Mouse (Mus musculus): ENCODE measurements around the gene Mbd3.

Gene Mbd3

DNA sequence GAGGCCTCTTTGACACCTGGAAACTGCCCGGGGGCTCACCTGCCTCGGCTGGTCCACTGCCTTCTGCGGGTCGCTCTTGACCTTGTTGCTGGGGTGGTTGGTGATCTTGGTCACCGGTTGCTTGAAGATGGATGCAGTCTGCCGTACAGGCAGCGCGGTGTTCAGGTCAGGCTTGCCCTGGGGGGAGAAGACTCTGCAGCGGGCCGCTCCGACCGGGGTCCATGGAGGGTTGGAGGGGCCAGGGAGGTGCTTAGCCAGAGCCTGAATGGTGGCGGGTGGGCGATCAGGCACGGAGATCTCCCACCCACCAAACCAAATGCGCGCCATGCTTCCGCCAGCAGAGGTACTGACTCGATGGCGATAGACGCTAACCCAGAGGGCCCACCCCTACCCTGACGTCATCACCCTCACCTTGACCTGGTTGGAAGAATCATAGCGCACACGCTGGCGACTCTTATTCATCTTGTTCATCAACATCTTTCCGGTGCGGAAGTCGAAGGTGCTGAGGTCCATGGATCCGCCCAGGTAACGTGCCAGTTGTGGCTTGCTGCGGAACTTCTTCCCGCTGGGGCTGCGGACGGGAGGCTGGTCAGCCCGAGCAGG, 4.2 kb downstream of the Mbd3 start:
- no peak for DNase-seq

DNA sequence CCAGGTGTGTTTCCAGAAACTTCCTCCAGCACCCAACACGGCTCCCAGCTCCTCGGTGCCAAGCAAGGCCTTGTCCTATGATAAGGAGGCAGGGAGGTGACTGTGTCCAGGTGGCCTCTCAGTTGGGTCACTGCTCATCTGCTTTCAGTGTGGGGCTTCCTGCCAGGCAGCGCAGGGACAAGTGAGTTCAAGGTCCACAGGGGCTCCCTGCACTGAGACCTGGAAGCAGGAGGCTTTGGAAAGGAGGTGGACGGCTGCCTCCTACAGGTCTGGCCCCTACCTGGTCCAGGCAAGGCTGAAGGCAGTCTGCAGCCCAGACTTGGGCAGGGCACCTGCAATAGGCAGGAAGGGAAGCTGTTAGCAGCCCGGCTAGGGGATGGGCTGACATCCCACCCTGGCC, 6.7 kb downstream of the Mbd3 start:
- DNase-seq = no peak

DNA sequence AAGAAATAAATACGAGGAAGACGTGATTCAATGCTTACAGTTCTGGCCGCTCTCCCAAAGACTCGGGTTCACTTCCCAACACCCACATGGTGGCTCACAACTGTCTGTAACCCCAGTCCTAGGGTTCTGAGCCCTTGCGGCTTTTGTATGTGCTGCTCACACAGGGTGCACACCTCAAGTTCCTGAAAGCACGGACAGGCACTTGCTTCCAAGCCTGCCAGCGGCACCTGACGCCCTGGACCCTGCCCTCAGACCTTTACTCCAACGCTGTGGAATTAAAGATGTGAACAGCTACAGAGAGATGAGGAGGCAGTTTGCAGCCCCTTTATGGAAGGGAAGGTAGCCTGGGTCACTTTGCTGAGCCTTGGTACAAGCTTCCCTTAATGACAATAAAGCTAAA, 8.7 kb downstream of the Mbd3 start:
- no peak for DNase-seq

DNA sequence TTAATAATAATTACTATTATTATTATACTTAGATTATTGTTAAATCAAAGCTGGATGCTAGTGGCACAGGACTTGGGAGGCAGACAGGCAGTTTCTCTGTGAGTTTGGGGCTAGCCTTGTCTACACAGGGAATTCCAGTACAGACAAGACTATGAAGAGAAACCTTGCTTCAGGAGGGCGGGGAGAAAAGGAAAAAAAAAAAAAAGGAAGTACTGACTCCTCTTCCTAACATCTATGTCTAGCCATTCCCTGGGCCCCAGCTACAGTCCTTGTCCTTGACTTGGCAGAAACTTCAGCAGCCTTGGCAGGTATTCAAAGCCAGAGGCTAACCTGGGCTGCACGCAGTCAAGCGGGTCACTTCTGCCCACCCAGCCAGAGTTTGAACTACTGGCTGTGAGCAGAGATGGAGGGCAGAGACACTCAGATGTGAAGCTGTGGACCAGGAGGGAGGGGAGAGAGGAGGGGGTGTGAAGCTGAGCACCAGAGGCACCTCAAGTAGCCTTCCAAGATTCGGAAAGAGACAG, 10.1 kb downstream of the Mbd3 start:
- DNase-seq = no peak

DNA sequence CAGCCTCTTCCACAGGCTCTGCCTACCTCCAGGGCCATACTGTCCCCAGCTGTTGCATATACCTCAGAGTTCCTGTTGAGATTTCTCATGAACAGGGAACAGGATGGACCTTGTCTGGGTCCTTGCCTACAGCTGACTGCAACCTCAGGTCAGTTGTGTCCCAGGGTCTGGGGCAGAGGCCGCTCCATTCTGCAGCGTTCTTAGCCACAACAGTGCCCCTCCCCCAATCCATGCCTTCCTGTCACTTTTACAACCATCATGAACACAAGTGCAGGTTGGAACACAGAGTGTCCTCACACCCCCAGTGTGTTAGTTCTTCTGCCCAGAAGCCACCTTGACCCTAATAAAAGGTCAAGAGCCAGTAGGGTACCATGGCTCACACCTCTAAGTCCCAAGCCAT, 10.6 kb downstream of the Mbd3 start:
- no peak for DNase-seq

DNA sequence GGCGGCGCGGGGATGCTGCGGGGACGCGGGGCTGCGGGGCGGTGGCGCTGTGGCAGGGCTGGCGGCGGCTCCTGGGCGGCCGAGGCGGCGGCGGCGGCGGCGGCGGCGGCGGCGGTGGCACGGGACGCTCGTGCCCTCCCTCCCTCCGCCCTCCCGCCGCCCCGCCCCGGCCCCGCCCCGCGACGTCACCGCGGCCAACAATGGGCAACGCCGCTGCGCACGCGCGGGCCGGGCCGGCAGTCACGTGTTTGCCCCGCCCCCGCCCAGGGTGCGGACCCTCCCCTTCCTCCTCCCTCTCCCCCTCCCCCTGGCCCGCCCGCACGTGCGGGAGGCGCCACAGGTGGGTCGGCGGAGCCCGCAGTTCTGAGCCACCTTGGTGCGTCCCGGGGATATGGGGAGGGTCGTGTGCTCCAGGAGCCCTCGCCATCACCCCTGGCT, 11.8 kb downstream of the Mbd3 start, which contains the start of gene Mex3d:
Gene Mex3d (minus strand): TSS at position 138 of the 438 bp plus-strand sequence.
- peak; percentile 92 for DNase-seq

DNA sequence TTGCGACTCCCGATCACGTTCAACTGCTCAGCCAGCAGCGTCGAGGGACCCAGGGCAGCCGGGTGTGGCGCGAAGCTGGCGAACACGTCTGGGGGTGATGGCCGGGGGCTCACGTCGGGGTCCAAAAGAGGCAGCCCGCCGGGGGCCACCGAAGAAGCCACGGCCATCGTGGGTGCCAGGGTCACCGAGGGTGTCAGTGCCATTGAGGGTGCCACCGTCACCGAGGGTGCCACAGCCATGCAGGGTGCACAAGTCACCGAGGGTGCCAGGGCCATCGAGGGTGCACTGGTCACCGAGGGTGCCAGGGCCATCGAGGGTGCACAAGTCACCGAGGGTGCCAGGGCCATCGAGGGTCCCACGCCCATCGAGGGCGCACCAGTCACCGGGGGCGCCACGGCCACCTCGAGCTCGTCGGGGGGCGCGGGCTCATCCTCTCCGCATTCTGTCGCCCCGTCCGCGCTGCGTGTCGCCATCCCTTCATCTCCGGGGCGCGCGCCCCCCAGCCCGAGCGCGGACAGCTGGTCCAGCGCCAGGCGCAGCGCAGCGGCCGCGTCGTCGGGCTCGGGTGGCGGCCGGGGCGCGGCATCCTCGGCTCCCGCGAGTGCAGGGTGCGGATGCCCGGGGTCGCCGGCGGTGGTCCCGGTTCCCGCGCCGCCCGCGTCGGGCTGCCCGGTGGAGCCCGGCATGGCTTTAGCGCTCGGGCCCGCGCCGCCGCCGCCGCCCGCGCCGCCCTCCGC, 12.4 kb downstream of the Mbd3 start:
- DNase-seq = peak; percentile 43

DNA sequence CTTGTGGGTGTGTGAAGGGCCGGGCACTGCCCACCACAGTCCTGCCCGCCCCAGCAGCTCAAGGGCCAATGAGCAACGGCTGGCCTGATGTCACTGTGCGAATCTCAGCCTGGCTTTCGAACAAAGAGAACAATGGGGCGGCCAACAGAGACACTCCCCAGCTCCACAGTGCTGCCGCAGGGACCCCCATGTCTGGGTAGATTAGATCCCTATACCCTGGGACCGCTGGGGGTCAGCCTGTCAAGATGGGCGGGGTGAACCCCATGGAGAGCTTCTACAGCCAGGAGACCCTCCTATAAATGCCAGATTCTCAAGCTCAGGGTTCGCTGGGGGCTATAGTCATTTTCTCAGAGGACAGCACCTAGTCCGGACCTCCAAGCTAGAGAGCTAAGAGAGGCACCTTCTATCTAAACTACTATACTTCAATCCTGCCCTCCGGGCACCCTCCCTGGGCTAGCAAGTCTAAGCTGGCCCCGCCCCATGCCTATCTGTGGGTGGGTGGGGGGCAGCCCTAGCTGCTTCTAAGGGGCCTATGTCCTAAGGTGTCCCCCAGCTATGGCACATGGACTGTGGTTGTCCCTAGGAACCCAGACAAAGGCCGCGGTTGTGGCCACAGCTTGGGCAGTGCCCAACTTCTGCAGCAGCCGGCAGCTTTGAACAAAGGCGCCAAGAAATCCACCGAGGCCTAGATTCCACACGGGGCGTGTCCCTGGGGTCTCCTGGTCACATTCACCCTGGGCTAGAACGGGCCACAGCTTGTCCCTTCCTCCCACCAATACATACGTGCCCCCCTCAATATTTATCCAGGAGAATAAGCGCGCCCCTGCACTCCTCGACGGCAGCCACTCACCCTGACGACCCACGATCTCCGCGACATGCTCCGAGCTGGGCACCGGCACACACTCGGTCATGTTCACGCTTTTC, 13.3 kb downstream of the Mbd3 start:
- peak; percentile 89 for DNase-seq

DNA sequence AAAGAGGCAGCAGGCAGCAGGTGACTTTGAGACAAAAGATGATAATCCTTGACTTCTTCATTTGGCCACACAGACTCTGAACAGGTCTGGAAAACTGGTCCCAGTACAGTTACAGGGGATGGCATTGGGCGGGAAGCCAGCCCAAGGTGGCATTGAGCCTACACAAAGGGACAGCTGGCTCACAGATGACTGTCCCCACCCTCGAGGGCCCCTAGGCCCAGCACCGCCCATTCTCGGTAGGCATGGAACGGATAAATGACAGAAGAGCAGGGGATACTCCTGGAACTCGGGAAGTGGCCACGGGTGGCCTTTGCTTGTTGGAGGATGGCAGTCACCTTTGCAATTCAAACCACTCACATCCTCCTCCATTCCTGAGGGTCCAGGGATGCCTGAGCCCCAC, 14.0 kb downstream of the Mbd3 start:
- DNase-seq = peak; percentile 60

DNA sequence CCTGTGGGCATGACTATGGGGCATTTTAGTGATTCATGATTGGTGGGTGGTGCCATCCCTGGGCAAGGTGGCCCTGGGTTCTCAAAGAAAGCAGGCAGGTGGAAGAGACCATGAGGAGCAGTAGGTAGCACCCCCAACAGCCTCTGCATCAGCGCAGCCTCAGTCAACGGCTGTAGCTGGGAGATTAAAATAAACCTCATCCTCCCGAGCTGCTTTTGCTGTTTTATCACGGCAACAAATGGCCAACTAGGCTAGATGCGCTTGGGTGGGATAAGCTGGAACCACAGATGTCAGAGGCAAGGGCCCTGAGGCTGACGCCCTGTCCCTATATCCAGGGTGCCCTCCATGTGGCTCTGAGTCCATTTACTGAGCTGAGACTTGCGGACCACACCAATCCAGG, 14.6 kb downstream of the Mbd3 start:
- DNase-seq = no peak

DNA sequence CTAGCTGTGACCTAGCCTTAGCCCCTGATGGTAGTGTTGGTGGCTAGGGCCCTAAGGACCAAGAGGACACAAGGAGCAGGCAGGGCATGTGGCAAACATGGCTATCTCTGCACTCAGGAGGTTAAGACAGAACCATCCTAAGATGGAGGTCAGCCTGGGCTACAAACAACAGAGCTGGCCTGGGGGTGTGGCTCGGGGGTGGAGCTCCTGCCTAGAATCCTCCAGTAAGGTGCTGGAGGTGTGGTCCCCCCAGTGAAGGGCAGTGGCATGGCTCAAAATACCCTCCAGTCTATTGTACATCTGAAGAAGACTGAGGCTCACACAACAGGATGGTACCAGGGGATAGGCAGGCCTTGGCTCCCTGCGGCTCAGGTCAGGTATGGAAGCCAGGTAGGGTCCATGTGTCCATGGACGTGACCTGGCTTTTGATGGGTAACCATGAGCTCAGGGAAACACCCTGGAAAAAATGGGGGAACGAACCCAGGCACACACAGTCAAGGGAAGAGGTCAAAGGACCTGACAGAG, 15.2 kb downstream of the Mbd3 start:
- no peak for DNase-seq

DNA sequence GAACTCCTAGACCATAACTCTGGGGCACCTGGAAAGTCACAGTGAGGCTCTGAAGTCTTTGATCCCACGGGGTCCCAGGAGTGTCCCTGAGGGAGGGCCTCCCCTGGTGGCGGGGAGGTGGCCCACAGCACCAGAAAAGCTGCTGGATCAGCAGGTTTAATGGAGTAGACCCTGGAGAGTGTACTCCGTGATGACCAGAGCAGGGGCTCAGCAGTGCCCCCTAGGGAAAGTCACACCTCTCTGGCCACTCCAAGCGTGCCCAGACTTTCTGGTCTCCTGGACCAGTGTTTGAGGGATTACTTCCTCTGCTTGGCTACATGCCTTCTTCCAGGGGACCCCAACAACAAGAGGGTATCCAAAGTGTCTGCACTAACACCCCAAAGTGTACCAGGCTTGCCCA, 15.9 kb downstream of the Mbd3 start:
- DNase-seq = peak; percentile 29

DNA sequence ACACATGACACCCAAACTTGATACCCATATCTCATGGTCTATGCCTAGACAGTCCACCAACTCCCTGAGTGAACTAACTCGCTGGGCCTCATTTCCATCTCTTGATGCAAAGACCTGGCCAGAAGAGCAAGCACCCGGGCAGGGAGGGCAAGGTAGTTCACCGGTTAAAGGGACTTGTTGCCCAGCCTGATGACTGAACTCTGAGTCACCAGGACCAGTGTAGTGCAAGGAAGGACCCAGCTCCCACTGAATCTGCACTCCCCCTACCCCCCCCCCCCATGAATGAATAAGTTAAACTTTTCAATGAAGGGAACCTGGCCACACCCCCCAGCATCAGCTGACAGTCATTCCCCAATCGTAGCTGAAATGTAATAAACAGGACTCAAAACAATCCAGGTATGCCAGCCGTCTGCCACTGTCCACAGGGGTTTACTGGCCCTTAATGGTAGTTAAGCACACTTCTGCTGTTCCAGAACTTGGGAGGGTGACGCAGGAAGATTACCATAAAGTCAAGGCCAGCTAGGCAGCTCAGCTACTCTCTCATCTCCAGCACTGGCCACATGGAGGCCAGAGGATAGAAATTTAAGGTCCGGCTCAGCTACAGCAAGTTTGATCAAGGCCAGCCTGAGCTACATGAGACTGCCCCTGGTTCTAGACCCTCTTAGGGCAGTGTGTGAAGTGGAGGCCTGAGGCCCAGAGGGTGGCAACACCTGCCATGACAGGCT, 16.5 kb downstream of the Mbd3 start:
- no peak for DNase-seq

DNA sequence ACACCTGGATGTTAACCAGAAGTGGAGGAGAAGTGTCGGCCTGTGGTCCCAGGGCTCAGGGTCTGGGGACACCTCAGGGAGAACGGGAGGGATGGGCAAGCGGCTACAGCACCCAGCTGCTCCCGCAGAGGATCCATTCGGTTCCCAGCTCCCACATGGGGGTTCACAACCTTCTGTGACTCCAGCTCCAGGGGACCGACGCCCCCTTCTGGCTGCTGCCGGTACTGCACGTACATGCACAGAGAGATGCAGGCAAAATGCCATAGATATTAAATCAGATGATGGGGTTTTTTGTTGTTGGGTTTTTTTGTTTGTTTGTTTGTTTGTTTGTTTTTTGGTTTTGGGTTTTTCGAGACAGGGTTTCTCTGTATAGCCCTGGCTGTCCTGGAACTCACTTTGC, 21.6 kb downstream of the Mbd3 start:
- DNase-seq = peak; percentile 25

DNA sequence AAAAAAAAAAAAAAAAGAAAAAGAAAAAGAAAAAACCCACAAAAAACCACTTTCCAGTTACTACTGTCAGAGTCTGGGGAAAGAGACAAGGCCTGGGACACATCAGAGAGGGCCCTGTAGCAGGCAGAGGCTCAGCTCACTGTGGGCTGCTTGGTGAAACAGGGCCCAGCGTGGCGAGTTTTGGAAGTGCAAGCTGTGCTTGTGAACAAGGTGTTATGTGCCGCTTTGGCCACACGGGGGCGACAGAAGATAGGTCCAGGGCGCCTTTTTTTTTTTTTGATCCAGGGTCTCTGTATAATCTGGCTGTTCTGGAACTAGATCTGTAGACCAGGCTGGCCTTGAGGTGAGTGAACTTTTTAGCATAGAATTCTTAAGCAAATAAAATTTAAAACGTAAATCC, 23.2 kb downstream of the Mbd3 start:
- DNase-seq = peak; percentile 96

DNA sequence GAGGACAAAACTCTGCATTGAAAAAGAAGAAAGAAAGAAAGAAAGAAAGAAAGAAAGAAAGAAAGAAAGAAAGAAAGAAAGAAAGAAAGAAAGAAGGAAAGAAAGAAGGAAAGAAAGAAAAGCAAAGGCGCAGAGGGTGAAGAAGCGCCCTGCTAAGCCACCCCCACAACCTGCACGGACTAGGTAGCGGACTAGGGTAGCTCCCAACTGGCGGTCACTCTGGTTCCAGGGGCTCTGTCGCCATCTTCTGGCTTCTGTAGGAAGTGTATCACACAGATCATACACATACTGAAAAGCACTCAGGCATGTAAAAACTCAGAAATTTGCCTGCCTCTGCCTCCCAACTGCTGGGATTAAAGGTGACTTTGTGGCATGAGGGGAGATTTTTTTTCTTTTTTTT, 25.3 kb downstream of the Mbd3 start:
- DNase-seq = peak; percentile 80

DNA sequence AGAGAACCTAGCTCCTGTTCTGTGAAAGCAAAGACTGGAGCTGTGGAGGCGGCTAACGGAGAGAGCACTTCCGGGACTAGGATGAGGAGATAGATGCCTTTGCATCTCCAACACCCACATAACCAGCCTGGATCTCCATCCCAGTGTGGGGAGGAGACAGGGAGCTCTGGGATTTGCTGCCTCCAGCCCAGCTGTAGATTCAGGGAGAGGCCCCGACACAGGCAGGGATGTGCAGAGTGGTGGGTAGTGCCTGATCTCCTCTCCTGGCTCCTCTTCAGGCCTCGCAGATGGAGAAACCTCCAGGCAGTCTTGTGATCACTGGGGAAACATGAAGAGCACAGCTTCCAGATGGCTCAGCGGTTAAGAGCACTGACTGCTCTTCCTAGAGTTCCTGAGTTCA, 26.6 kb downstream of the Mbd3 start:
- no peak for DNase-seq

DNA sequence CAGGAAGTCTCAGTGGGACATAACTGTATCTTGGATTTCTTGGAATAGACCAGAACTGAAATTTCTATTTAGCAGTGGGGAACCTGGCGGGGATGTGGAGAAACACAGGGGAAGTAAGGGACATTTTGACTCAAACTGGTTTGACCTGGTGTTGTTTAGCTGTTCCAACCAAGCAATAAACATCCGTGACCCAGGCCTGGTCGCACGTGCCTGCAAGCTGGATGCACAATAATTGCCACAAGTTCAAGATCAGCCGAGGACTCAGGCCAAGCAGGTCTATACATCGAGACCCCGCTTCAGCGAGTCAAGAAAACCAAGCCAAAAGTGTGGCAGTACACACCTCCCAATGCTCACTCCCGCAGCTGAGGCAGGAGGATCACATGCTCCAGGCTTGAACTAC, 27.4 kb downstream of the Mbd3 start:
- DNase-seq = no peak

DNA sequence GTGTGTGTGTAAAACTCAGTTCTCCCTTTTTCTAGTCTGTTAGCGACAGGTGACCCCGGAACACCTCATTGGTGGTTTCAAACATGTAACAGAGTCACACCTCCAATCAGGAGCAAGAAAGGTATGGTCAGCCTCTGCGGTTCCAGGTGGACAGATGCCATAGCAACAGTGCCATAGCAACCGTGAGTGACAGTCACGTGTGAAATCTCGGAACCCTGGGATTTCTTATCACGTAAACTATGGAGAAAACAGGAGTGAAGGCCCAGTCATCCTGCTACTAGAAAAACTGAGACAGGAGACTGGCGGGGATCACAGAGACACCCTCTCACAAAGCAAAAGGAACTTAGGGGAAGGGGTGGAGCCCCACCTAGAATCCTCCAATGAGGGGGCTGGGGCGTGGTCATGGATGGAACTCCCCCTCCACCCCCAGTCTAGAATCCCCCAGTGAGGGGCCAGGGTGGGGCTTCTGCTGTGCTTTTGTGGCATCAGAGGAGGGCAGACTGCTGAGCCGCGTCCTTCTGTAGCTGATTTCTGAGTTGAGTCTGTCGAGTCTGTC, 27.9 kb downstream of the Mbd3 start:
- DNase-seq = peak; percentile 87

DNA sequence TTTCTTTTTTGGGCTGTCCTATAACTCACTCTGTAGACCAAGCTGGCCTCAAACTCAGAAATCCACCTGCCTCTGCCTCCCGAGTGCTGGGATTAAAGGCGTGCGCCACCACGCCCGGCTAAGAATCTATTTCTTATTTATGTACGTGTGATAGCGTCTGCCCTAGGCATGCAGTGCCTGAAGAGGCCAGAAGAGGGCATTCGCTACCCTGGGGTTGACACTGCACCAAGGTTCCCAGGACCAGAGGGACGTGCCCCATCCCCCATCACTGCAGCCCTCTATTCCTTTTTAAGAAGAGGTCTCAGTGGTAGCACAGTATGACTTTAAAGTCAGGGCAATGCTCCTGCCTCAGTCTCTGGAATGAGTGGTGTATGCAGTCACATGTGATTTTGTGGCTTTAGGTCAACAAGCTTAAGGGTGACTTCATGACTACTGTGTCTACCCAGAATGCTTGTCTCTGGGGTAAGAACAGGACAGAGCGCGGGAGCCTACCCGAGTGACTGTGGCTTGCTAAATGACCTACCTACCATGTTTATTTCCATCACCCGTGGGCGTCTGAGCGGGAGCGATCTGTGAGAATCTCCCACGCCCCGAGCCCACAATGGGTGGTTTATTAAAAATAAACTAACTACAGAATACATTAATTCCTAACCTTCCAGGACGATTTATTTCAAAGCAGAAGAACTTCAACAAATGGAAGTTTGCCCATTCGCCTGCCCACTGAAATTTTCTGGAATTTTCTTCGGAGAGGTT, 29.2 kb downstream of the Mbd3 start:
- DNase-seq = no peak

DNA sequence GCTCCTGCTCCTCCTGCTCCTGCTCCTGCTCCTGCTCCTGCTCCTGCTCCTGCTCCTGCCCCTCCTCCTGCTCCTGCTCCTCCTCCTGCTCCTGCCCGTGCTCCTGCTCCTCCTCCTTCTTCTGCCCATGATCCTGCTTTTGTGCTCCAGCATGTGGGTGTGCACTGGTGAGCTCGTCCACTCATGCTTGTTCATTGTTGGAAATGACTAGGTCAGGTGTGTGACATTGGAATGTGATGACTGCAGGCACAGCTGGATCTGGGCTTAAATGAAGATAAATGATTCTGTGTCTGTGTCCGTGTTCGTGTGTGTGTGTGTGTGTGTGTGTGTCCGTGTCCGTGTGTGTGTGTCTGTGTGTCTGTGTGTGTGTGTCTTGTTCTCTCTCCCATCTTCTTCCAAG, 31.0 kb downstream of the Mbd3 start:
- DNase-seq = peak; percentile 23

Data from retina, postnatal 1 day (tissue).